Mouse (Mus musculus): ENCODE data around the gene Lima1.

Gene Lima1

DNA sequence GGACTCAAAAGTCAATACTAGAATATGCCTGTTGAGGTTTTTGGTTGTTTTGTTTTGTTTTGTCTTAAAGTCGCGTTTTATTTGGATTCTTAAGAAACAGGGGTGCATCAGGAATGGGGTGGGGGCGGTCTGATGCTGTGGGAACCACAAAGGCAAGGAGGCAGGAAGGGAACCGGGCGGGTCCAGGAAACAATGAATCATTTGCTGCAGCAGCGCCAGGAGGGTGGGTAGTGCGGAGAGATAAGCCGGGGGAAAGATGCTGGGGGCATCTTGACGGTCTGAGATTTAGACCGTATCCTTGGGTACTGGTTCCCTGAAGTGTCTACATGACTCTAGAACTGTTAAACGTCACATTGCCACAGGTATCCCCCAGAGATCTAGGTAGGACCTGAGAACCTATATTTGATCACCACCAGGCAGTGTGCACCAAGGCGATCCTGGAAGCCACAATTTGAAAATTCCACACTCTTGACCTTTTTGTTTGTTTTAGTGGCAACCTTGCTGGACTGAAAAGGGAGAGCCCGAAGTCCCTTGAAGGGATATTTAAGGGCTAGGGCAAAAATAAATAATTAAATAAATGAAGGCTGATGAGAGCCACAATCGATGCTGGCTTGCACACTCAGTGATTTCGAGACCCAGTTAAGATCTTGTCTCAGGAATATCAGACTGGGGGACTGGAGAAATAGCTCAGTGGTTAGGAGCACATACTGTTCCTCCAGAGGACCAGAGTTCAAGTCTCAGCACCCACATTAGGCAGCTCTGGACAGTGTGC lies 8.6 kb downstream of the Lima1 start:
- DNase-seq (ENCODE audit: low spot score in 2 of 2) = no peak

- DNase-seq (ENCODE audit: low spot score in 2 of 2) = no peak
These were observed 9.3 kb downstream of the Lima1 start for GRCm38 (mm10) chr15:99865942-99866341.

DNA sequence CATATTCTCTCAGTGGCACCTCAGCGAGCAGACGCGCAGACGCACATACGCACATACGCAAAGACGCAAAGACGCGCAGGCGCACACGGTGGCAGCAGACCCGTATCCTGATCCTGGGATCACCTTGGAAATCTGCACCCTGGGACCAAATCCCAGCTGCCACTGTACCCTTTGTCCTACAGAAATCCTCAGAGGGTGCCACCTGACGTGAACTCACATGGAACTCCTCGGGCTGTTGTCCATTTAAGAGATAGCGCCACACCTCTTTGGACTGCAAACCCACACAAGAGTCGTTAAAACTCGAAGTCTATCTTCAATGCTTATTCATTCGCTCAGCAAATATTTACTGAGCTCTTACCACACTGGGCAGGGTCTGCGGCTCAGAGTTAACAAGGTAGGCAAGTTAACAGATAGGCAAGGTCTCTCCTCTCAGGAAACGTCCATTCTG lies 9.7 kb downstream of the Lima1 start:
- DNase-seq (ENCODE audit: low spot score in 2 of 2) = no peak

DNA sequence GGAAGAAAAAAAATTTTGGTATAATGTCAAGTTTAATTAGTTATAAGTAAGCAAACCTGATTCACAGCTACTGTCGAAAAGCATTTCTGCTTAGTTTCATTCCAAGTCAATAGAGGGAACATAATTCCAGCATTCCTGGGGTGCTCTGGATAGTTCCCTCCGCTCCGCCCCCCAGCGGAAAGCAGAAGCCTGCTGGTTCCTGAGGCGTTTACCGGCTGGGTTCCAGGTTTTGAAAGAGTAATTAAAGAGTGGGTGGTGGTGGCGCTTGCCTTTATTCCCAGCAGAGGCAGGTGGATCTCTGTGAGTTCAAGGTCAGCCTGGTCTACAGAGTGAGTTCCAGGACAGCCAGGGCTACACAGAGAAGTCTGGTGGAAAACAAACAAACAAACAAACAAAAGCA lies 10.2 kb downstream of the Lima1 start:
- no peak for DNase-seq (ENCODE audit: low spot score in 2 of 2)

- DNase-seq (ENCODE audit: low spot score in 2 of 2) = no peak
These were observed 11.5 kb downstream of the Lima1 start for GRCm38 (mm10) chr15:99863786-99864185.

DNA sequence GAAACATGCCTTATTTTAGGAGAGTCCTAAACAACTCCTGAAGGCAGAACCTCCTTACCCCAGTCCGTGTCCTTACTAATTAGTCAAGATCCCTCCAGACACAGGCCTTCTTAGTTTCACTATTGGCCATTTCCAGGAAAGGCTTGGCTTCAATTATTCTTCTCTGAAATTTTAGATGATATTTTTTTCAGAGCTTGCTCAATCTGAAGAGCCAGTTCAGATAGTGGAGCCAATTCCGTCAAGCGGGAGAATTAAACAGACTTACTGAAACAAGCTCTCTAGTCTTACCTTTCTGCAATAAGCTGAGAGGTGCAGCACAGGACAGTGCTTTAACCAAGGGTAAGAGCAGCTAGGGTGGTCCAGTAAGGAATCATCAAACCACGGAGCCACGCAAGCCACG lies 11.9 kb downstream of the Lima1 start:
- no peak for DNase-seq (ENCODE audit: low spot score in 2 of 2)

- DNase-seq (ENCODE audit: low spot score in 2 of 2) = no peak
These were observed 12.8 kb downstream of the Lima1 start for GRCm38 (mm10) chr15:99862473-99862872.

DNA sequence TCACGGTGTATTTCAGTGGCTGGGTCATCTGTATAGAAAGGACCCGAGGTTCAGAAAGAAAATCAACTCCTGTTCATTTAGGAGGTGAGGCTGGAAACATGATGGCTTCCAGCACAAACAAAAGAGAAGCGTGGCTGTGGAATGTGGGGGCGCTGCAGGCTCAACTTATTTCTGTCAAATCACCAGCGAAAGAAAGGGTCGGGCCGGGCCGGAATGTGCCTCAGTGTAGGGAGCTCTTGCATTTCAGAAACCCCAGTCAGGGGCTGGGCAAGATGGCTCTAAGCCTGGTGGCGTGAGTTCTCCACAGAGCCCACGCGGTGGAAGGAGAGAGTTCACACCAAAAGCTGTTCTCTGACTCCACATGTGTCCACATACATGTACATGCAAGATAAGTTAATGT lies 13.3 kb downstream of the Lima1 start:
- no peak for DNase-seq (ENCODE audit: low spot score in 2 of 2)

DNA sequence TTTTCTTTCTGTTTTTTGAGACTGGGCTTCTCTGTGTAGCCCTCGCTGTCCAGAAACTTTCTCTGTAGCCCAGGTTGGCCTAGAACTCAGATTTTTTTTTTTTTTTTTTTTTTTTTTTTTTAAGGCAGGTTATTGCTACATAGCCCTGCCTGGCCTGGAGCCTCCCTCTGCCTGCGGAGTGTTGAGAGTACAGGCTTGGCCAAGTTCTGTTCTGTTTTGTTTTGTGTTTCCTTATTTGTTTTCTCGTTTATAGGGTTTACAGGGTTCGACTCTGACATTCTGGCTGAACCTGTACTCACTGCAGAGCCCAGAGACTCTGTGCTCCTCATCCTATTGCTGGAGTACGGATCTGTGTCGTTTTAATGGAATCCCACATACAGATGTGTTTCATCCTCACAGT lies 13.7 kb downstream of the Lima1 start:
- DNase-seq (ENCODE audit: low spot score in 2 of 2) = no peak

DNA sequence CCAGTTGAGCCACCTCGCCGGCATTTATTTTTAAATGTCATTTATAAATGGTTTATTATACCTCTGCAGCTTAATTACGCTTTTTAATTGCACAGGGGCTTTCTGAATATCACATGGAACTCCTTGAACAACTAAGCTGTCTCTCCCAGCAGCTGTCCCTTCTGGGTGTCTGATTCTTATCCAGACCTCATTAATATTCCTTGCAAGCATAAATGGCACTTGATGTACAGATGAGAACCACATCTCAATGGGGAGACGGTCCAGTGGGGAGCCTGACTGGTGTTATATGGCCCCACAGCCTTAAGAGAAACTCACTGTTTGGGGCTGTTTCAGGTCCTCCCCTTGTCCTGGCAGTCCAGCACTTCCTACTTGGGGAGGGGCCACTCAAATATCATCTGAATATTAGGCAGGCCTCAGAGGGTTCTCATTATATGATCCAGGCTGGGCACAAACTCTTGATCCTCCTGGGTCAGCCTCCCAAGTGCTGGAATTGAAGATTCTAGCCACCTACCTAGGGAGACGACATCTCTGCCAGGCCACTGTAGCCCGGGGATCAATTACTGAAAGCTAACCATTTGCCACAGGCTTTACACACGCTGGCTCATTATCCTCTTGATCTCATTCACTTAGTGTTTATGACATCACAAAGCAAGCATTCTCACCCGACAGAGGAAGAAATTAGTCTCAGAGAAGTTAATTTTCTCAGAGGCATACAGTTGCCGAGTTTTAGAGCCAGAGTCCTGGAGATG lies 15.4 kb downstream of the Lima1 start:
- no peak for DNase-seq (ENCODE audit: low spot score in 2 of 2)

DNA sequence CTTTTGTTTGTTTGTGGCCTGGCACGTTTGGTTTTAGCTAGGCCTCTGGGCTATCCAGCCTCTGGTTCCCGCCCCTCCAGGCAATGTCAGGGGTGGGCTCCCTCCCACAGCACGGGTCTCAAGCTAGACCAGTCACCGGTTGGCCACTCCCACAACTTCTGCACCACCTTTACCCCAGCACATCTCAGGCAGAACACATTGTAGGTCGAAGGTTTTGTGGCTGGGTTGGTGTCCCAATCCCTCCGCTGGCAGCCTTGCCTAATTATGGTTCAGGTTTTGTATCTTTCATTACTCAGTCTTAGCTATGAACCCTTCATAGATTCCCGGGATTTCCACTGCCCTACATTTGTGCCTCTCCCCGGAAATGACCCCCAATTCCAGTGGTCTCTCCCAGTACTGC lies 17.8 kb downstream of the Lima1 start:
- DNase-seq (ENCODE audit: low spot score in 2 of 2) = no peak

- DNase-seq (ENCODE audit: low spot score in 2 of 2) = no peak
These were observed 20.1 kb downstream of the Lima1 start for GRCm38 (mm10) chr15:99855119-99855518.

GRCm38 (mm10) chr15:99852606-99853237 lies 22.5 kb downstream of the Lima1 start:
- no peak for DNase-seq (ENCODE audit: low spot score in 2 of 2)

DNA sequence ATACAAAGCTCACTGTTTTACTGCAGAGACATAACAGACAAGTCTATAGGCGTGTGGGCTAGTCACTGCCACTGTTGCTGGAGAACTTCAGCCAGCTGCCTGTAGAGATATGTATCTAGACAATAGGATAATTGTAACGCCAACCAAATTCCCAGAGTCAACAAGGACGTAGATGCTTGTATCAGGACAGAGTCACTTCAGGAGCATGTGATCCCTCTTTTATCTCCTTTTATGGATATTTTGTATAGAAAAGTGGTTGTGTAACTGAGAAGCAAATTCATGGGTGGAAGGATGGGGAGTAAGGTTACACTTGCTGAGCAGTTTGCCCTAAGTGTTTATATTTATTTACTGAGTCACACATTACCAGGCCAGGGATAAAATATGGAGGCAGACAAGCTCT lies 25.0 kb downstream of the Lima1 start:
- DNase-seq (ENCODE audit: low spot score in 2 of 2) = no peak

- no peak for DNase-seq (ENCODE audit: low spot score in 2 of 2)
These were observed 27.3 kb downstream of the Lima1 start for GRCm38 (mm10) chr15:99847937-99848336.

DNA sequence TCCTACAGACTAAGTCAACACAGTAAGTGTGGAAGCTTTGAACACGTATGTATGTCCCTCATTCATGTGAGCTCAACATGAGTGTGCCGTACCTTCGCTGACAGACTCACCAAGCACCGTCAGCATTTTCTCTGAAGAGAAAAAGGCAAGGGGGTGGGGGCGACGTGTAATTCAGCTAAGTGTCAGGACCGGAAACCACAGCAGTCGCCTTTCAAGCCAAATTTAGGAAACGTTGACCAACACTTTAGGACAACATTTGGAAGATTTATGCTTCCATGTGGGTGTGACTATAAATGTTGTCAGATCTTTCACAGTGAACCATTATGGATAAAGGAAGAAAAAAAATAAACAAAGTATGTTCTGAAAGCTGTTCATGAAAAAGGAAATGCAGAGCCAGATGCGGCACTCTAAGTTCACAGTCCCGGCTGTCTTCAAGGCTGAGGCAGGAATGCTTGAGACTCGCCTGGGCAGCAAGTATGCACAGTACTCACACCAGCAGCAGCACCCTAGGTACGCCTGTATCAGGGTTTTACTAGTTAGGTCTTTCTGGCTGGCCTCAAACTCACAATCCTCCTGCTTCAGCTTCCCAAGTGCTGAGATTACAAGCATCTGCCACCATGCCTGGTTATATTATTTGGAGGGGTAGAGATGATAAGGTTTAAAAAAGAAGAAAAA lies 27.9 kb downstream of the Lima1 start:
- no peak for DNase-seq (ENCODE audit: low spot score in 2 of 2)

- DNase-seq (ENCODE audit: low spot score in 2 of 2) = no peak
These were observed 28.6 kb downstream of the Lima1 start for GRCm38 (mm10) chr15:99846633-99847032.

DNA sequence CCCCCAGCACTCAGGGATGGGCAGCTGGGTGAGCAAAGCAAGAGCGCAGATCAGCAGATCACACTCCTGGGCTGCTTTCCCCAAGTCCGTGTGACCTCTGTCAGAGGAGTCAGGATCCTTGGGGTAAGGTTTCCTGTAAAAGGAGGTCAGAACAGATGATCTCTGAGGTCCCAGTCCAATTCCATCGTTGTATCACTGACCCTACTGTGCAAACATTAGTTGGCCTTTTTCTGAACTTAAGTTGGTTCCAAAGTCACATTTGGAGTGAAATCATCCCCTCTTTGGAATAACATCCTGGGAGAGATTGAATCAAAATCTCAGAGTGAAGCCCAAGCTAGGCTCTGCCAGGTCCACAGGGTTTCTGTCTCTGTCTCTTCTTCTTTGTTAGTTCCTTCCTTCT lies 31.4 kb downstream of the Lima1 start:
- no peak for DNase-seq (ENCODE audit: low spot score in 2 of 2)

GRCm38 (mm10) chr15:99839910-99840309 lies 35.3 kb downstream of the Lima1 start:
- DNase-seq (ENCODE audit: low spot score in 2 of 2) = no peak

DNA sequence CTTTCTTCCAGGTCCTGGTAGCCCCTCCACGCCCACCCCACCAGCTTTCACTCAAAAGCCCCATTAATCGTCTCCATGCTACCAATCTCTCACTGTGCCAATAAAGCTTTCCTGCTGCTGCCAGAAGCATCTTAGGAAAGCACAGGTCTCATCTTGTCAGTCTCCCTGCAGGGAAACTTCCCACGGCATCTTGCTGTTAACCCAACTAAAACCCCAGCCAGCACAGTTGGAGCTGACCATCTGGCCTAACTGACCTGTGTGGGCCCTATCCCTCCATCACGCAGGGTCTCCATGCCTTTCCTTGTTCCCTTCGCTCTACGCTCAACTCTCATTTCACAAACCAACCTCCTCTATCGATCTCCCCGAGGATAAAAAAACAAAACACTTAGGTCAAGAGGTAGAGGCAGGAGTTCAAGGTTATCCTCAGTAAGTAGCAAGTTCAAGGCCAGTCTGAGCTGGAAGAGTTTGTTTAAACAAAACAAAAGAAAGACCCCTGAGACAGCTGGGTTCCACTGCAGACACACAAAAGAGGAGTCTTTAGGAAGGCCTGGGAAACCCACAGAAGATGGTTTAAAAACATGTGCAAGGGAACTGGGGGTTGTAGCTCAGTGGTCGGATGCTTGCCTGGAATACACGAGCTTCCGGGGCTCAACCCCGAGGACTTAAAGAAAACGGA lies 36.0 kb downstream of the Lima1 start:
- no peak for DNase-seq (ENCODE audit: low spot score in 2 of 2)

DNA sequence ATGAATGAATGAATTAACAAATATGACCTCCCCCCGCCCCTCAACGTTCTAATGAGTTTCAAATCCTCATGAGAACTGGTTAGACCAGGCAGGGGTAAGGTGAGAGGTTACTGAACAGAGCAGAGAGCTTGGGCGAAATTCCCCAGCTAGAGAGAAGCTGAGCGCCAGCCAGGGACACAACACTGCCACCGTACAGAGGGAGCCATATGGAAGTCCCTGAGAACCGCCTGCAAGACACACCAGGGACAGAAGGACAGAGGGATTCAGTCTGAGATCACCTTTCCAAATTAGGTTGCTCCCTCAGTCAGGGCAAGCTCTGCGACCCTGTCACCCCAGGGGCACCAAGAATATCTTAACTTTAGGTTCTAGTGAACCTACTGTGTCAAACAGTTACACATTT lies 37.7 kb downstream of the Lima1 start:
- DNase-seq (ENCODE audit: low spot score in 2 of 2) = no peak

- no peak for DNase-seq (ENCODE audit: low spot score in 2 of 2)
These were observed 40.1 kb downstream of the Lima1 start for GRCm38 (mm10) chr15:99835191-99835590.

All from left cerebral cortex, adult 9 months (tissue).